Mouse (Mus musculus): Measurements from ENCODE around the gene Fam193a. TPM values are rescaled to one million over a fixed set of nuclear protein-coding genes. Genes with fewer than 3 reads are reported as not detected.

Gene Fam193a
- polyA plus RNA-seq, 1 experiment from 2014 or later: 4.9 TPM

- Histone ChIP-seq H3K9ac (no peak overlapping the region), H3K36me3 (no peaks in the 10 kb centered on the region), H3K27me3 (replicated peaks) (no peaks in the 10 kb centered on the region), H3K4me1 (peaks cover 28% of the 10 kb centered on the region), H3K9me3 (replicated peaks) (no peaks in the 10 kb centered on the region), H3K4me2 (no peak overlapping the region), H3K4me3 (no peak overlapping the region), H3K27ac (no peak overlapping the region)
- no peak for ATAC-seq
- 87% methylated on average over 8 of the region's 8 CpGs for WGBS (ENCODE audit: insufficient replicate concordance)
These were observed 23.5 kb downstream of the Fam193a start for GRCm38 (mm10) chr5:34393251-34393650.

- H3K36me3 ChIP-seq: no peaks in the 10 kb centered on the region
- H3K9ac ChIP-seq: no peak overlapping the region
- H3K4me1 ChIP-seq: peaks cover 41% of the 10 kb centered on the region
- H3K27me3 ChIP-seq (replicated peaks): no peaks in the 10 kb centered on the region
- no peaks in the 10 kb centered on the region for H3K9me3 ChIP-seq (replicated peaks)
- no peak overlapping the region for H3K27ac ChIP-seq
- no peak overlapping the region for H3K4me2 ChIP-seq
- no peak for ATAC-seq
- 74% methylated on average over 1 of the region's 1 CpGs for WGBS (ENCODE audit: insufficient replicate concordance)
- no peak overlapping the region for H3K4me3 ChIP-seq
These were observed 25.6 kb downstream of the Fam193a start for GRCm38 (mm10) chr5:34395347-34395746.

GRCm38 (mm10) chr5:34395850-34396540 lies 26.3 kb downstream of the Fam193a start:
- peaks cover 44% of the 10 kb centered on the region for H3K4me1 ChIP-seq
- H3K9me3 ChIP-seq (replicated peaks): no peaks in the 10 kb centered on the region
- no peak overlapping the region for H3K9ac ChIP-seq
- no peak overlapping the region for H3K4me2 ChIP-seq
- H3K27ac ChIP-seq: no peak overlapping the region
- no peak for ATAC-seq
- 74% methylated on average over 2 of the region's 2 CpGs for WGBS (ENCODE audit: insufficient replicate concordance)
- no peak overlapping the region for H3K4me3 ChIP-seq
- no peaks in the 10 kb centered on the region for H3K36me3 ChIP-seq
- no peaks in the 10 kb centered on the region for H3K27me3 ChIP-seq (replicated peaks)

GRCm38 (mm10) chr5:34397866-34398265 lies 28.1 kb downstream of the Fam193a start:
- no peak overlapping the region for H3K4me2 ChIP-seq
- no peak for ATAC-seq
- no peaks in the 10 kb centered on the region for H3K36me3 ChIP-seq
- 77% methylated on average over 2 of the region's 2 CpGs for WGBS (ENCODE audit: insufficient replicate concordance)
- peaks cover 49% of the 10 kb centered on the region for H3K4me1 ChIP-seq
- H3K9me3 ChIP-seq (replicated peaks): no peaks in the 10 kb centered on the region
- H3K27me3 ChIP-seq (replicated peaks): no peaks in the 10 kb centered on the region
- no peak overlapping the region for H3K4me3 ChIP-seq
- H3K27ac ChIP-seq: no peak overlapping the region
- no peak overlapping the region for H3K9ac ChIP-seq

- no peaks in the 10 kb centered on the region for H3K27me3 ChIP-seq (replicated peaks)
- H3K9ac ChIP-seq: no peak overlapping the region
- peaks cover 52% of the 10 kb centered on the region for H3K4me1 ChIP-seq
- 56% methylated on average over 1 of the region's 1 CpGs for WGBS (ENCODE audit: insufficient replicate concordance)
- no peaks in the 10 kb centered on the region for H3K9me3 ChIP-seq (replicated peaks)
- no peaks in the 10 kb centered on the region for H3K36me3 ChIP-seq
- H3K4me3 ChIP-seq: no peak overlapping the region
- H3K4me2 ChIP-seq: no peak overlapping the region
- peak overlapping the region; percentile 11; the same call in 1 of the 2 replicates for H3K27ac ChIP-seq
- ATAC-seq: no peak
These were observed 28.6 kb downstream of the Fam193a start for GRCm38 (mm10) chr5:34398326-34398725.

GRCm38 (mm10) chr5:34407366-34407918 lies 37.7 kb downstream of the Fam193a start:
- H3K4me3 ChIP-seq: no peak overlapping the region
- H3K4me1 ChIP-seq: peaks cover 30% of the 10 kb centered on the region
- H3K27ac ChIP-seq: no peak overlapping the region
- H3K4me2 ChIP-seq: no peak overlapping the region
- no peak overlapping the region for H3K9ac ChIP-seq
- peaks cover 10% of the 10 kb centered on the region for H3K36me3 ChIP-seq
- WGBS (ENCODE audit: insufficient replicate concordance): 85% methylated on average over 6 of the region's 6 CpGs
- no peaks in the 10 kb centered on the region for H3K27me3 ChIP-seq (replicated peaks)
- no peaks in the 10 kb centered on the region for H3K9me3 ChIP-seq (replicated peaks)
- ATAC-seq: no peak

- ATAC-seq: no peak
- no peak overlapping the region for H3K27ac ChIP-seq
- WGBS (ENCODE audit: insufficient replicate concordance): 74% methylated on average over 1 of the region's 1 CpGs
- peaks cover 14% of the 10 kb centered on the region for H3K36me3 ChIP-seq
- H3K4me3 ChIP-seq: no peak overlapping the region
- peaks cover 18% of the 10 kb centered on the region for H3K4me1 ChIP-seq
- no peaks in the 10 kb centered on the region for H3K9me3 ChIP-seq (replicated peaks)
- no peak overlapping the region for H3K4me2 ChIP-seq
- no peak overlapping the region for H3K9ac ChIP-seq
- no peaks in the 10 kb centered on the region for H3K27me3 ChIP-seq (replicated peaks)
These were observed 39.3 kb downstream of the Fam193a start for GRCm38 (mm10) chr5:34409002-34409401.

- Histone ChIP-seq H3K4me2 (peak overlapping the region; percentile 6; the same call in 1 of the 2 replicates), H3K36me3 (peaks cover 14% of the 10 kb centered on the region), H3K4me1 (peaks cover 17% of the 10 kb centered on the region), H3K4me3 (no peak overlapping the region), H3K9me3 (replicated peaks) (no peaks in the 10 kb centered on the region), H3K27me3 (replicated peaks) (no peaks in the 10 kb centered on the region), H3K27ac (no peak overlapping the region), H3K9ac (no peak overlapping the region)
- WGBS (ENCODE audit: insufficient replicate concordance): 43% methylated on average over 4 of the region's 4 CpGs
- ATAC-seq: no peak
These were observed 41.1 kb downstream of the Fam193a start for GRCm38 (mm10) chr5:34410819-34411218.

- peaks cover 27% of the 10 kb centered on the region for H3K4me1 ChIP-seq
- H3K36me3 ChIP-seq: peaks cover 16% of the 10 kb centered on the region
- H3K27me3 ChIP-seq (replicated peaks): no peaks in the 10 kb centered on the region
- H3K9ac ChIP-seq: no peak overlapping the region
- no peak overlapping the region for H3K27ac ChIP-seq
- H3K4me3 ChIP-seq: no peak overlapping the region
- H3K9me3 ChIP-seq (replicated peaks): no peaks in the 10 kb centered on the region
- H3K4me2 ChIP-seq: no peak overlapping the region
- ATAC-seq: no peak
- 69% methylated on average over 2 of the region's 2 CpGs for WGBS (ENCODE audit: insufficient replicate concordance)
These were observed 44.2 kb downstream of the Fam193a start for GRCm38 (mm10) chr5:34413921-34414320.

- no peak for ATAC-seq
- Histone ChIP-seq H3K4me3 (no peak overlapping the region), H3K36me3 (peaks cover 34% of the 10 kb centered on the region), H3K27ac (no peak overlapping the region), H3K27me3 (replicated peaks) (no peaks in the 10 kb centered on the region), H3K9me3 (replicated peaks) (no peaks in the 10 kb centered on the region), H3K4me2 (no peak overlapping the region), H3K9ac (no peak overlapping the region), H3K4me1 (peaks cover 13% of the 10 kb centered on the region)
- 88% methylated on average over 3 of the region's 3 CpGs for WGBS (ENCODE audit: insufficient replicate concordance)
These were observed 47.7 kb downstream of the Fam193a start for GRCm38 (mm10) chr5:34417251-34418008.

- Histone ChIP-seq H3K9me3 (replicated peaks) (no peaks in the 10 kb centered on the region), H3K36me3 (peaks cover 33% of the 10 kb centered on the region), H3K9ac (no peak overlapping the region), H3K4me1 (peaks cover 13% of the 10 kb centered on the region), H3K4me3 (no peak overlapping the region), H3K27me3 (replicated peaks) (no peaks in the 10 kb centered on the region), H3K27ac (no peak overlapping the region), H3K4me2 (no peak overlapping the region)
- WGBS (ENCODE audit: insufficient replicate concordance): 42% methylated on average over 1 of the region's 1 CpGs
- no peak for ATAC-seq
These were observed 49.5 kb downstream of the Fam193a start for GRCm38 (mm10) chr5:34419188-34419587.

GRCm38 (mm10) chr5:34430776-34431175 lies 61.0 kb downstream of the Fam193a start:
- peaks cover 93% of the 10 kb centered on the region for H3K36me3 ChIP-seq

More at GRCm38 (mm10) chr5:34430776-34431175, 61.0 kb downstream of the Fam193a start:
- no peak overlapping the region for H3K9ac ChIP-seq
- no peaks in the 10 kb centered on the region for H3K4me1 ChIP-seq
- no peak overlapping the region for H3K4me3 ChIP-seq
- no peak overlapping the region for H3K27ac ChIP-seq
- H3K9me3 ChIP-seq (replicated peaks): no peaks in the 10 kb centered on the region
- WGBS (ENCODE audit: insufficient replicate concordance): 82% methylated on average over 3 of the region's 3 CpGs
- H3K27me3 ChIP-seq (replicated peaks): no peaks in the 10 kb centered on the region
- ATAC-seq: no peak
- no peak overlapping the region for H3K4me2 ChIP-seq

All from liver, embryonic 12.5 days (tissue).